Mouse (Mus musculus): ENCODE data around the gene Irgq.

- TF ChIP-seq CTCF (IDR thresholded peaks at IDR 0.05; ENCODE audit: extremely low read depth, insufficient read length, insufficient replicate concordance, low read depth, low read length) (no peak), POLR2A (IDR thresholded peaks at IDR 0.05; ENCODE audit: low read depth, low read length) (no peak)
Observed at GRCm38 (mm10) chr7:24586828-24587227, 56.3 kb downstream of the Irgq start.

Measured in small intestine, adult 2 months (tissue).